Mouse (Mus musculus): Measurements from ENCODE around the gene Tlcd1.

DNA sequence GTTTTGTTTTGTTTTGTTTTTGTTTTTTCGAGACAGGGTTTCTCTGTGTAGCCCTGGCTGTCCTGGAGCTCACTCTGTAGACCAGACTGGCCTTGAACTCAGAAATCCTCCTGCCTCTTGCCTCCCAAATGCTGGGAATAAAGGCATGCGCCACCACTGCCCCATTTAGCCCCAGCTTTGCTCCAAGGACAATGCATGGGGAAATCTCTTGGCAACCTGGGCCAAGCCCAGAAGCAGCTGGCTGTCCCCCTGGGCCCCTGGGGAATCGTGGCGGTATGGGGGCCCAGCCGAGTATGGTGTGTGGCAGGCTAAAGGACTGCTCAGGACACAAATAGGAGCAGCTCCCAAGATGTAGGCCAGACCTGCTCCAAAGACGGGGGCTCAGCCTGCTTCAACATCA is 27.8 kb downstream of the Tlcd1 start:
- TF ChIP-seq CTCF (IDR thresholded peaks at IDR 0.05; ENCODE audit: low read depth, low read length) (no peak), POLR2A (IDR thresholded peaks at IDR 0.05; ENCODE audit: extremely low read depth, insufficient read depth, low read length) (no peak)
